Mouse (Mus musculus) bone marrow macrophage, adult 2 months (primary cell): ENCODE results near the gene Cadps2.

Experiments
- CTCF ChIP-seq: IDR thresholded peaks from 2 replicates; pipeline ENCODE4 v1.5.1; 2012; ENCODE audit warnings: low read depth, mild to moderate bottlenecking, low read length, moderate library complexity
- POLR2A ChIP-seq: IDR thresholded peaks from 2 replicates; pipeline ENCODE4 v1.6.1; 2012; ENCODE audit warnings: mild to moderate bottlenecking, low read depth, low read length, borderline replicate concordance

GRCm38 (mm10) chr6:23837631-23838030 is 1.6 kb downstream of the Cadps2 start:
- no peak for TF ChIP-seq POLR2A
- no peak for TF ChIP-seq CTCF
